Mouse (Mus musculus) liver, adult 2 months (tissue): ENCODE results near the gene Apoe.

Experiments used
- CTCF ChIP-seq: fragments of 200-500 bp; IDR thresholded peaks from 2 replicates; pipeline ENCODE4 v1.5.1; 2011; ENCODE audit warnings: low read depth, low read length, control low read depth
- POLR2A ChIP-seq: fragments of 200-500 bp; IDR thresholded peaks from 2 replicates; pipeline ENCODE4 v1.6.1; 2011; ENCODE audit warnings: low read length, control low read depth; ENCODE audit not compliant: insufficient read depth; ENCODE audit errors: extremely low read depth

DNA sequence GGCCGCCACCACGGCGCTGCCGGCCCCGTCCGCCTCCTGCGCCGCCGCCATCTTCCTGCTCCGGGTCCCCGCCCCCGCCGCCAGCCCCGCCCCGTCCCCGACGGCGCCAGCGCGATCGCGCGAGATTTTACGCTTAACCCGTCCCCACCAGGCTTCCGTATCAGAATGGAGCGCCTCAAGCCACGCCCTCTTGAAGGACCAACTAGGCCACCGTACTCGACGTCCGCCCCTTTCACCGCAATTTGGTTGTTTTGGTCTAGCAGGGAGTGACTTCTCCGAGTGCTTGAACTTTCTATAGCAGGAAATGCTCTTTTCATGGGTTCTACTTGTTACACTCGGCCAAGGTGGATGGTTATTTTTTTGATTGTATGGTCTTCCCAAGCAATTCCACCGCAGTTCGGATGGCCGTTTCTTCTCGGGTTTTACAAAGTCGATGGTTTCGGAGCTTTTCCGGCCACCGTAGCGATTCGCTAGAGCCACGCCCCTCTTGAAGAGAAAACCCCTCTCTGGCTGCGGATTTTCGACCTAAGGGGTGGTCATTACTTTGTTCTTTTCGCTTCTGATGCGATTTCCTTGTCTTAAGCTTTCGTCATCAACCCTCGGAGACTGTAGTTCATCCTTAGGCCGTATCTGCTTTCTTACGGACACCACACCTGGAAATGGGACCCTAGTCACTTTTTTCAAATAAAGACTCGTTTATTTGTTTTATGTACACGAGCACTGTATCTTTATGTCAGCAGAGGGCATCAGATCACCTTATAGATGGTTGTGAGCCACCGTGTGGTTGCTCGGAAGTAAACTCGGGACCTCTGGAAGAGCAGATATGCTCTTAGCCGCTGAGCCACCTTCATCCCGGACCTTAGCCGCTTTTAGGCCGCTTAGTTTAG lies 33.8 kb downstream of the Apoe start, which contains the start of gene Clptm1:
- no peak for TF ChIP-seq CTCF
- peak; percentile 58; the same call in 1 of the 2 replicates for TF ChIP-seq POLR2A
